Mouse (Mus musculus): ENCODE results near the gene Spint2. TPM values are rescaled to one million over a fixed set of nuclear protein-coding genes. Genes with fewer than 3 reads are reported as not detected.

Gene Spint2
- polyA plus RNA-seq, 1 experiment from 2014 or later, result 116 TPM

DNA sequence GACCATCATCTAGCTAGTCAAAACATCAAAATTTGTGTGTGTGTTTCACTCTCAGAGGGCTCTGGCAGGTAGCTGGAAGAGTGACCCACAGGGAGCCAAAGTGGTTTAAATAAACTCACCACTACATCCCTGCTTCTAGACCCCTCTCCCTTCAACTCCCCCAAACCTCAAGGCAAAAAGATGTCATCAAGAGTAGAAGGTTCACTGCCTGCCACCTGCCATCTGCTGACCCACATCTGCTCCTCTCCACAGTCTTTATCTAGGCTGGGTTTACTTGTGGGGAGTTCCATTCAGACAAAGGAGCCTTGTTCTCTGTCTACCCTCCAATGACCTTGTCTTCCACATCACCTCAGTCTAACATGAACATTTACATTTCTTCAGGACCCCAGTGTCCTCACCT lies 2.5 kb downstream of the Spint2 start:
- Histone ChIP-seq H3K27me3 (replicated peaks; ENCODE audit: control insufficient read depth, insufficient read depth, low read length) (peaks cover 26% of the 10 kb centered on the region), H3K4me1 (ENCODE audit: control insufficient read depth, insufficient read depth, low read length) (peaks cover 13% of the 10 kb centered on the region; the same call in 1 of the 2 replicates), H3K9ac (ENCODE audit: low read depth, low read length) (no peak overlapping the region), H3K4me2 (ENCODE audit: low read depth, low read length) (no peak overlapping the region), H3K27ac (replicated peaks; ENCODE audit: low read depth, low read length) (no peak overlapping the region), H3K36me3 (ENCODE audit: control insufficient read depth, insufficient read depth, low read length) (no peaks in the 10 kb centered on the region), H3K9me3 (ENCODE audit: control insufficient read depth, low read length) (no peaks in the 10 kb centered on the region), H3K4me3 (ENCODE audit: low read depth, low read length) (no peak overlapping the region)
- DNase-seq (ENCODE audit: low spot score), result no peak
- ATAC-seq (ENCODE audit: low read depth), result no peak

DNA sequence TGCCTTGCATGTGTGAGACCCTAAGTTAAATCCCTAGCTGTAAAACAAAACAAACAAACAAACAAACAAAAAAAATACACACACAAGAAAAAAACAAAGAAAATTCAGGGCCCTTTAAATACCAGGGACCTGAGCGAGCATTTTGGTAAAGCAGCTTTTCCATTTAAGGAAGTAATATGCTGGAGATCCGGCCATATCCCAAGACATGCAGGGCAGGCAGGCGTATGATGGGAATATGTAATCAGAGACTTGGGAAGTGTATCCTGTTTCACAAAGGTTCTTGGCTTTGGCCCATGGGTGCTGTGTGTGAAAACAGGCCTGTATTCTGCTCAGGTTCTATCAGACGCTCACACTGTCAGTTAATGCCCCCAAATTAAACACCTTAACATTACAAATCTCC lies 4.2 kb downstream of the Spint2 start:
- Histone ChIP-seq H3K9ac (ENCODE audit: low read depth, low read length) (no peak overlapping the region), H3K27ac (replicated peaks; ENCODE audit: low read depth, low read length) (no peak overlapping the region), H3K4me1 (ENCODE audit: control insufficient read depth, insufficient read depth, low read length) (peaks cover 13% of the 10 kb centered on the region; the same call in 1 of the 2 replicates), H3K4me3 (ENCODE audit: low read depth, low read length) (no peak overlapping the region), H3K36me3 (ENCODE audit: control insufficient read depth, insufficient read depth, low read length) (no peaks in the 10 kb centered on the region), H3K9me3 (ENCODE audit: control insufficient read depth, low read length) (no peaks in the 10 kb centered on the region), H3K27me3 (replicated peaks; ENCODE audit: control insufficient read depth, insufficient read depth, low read length) (peaks cover 22% of the 10 kb centered on the region), H3K4me2 (ENCODE audit: low read depth, low read length) (no peak overlapping the region)
- WGBS, result 71% methylated on average over 4 of the region's 4 CpGs
- no peak for ATAC-seq (ENCODE audit: low read depth)
- DNase-seq (ENCODE audit: low spot score), result no peak

DNA sequence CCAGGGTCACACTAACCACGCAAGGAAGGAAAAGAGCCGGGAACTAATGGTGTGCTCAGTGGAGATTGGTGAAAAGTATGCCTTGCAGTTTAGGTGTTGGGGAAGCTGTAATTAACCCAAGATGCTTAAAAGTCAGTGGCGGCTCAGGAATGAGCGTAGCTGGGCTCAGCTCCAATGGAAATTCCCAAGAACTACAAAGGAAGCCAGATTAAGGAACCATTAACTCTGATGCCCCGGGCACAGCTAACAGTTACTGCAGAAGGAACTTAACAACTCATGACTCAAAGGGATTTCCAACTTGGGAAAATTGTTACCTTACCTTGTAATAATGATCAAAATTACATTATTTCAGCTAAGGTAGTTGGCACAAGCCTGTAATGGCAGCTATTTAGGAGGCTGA lies 5.0 kb downstream of the Spint2 start:
- ATAC-seq (ENCODE audit: low read depth) (no peak), DNase-seq (ENCODE audit: low spot score) (no peak)
- WGBS, result 40% methylated on average over 5 of the region's 5 CpGs
- H3K27me3 ChIP-seq (replicated peaks; ENCODE audit: control insufficient read depth, insufficient read depth, low read length), result peaks cover 14% of the 10 kb centered on the region
- H3K4me3 ChIP-seq (ENCODE audit: low read depth, low read length), result no peak overlapping the region
- no peak overlapping the region for H3K4me2 ChIP-seq (ENCODE audit: low read depth, low read length)
- peaks cover 13% of the 10 kb centered on the region; the same call in 1 of the 2 replicates for H3K4me1 ChIP-seq (ENCODE audit: control insufficient read depth, insufficient read depth, low read length)
- no peak overlapping the region for H3K27ac ChIP-seq (replicated peaks; ENCODE audit: low read depth, low read length)
- H3K9me3 ChIP-seq (ENCODE audit: control insufficient read depth, low read length), result no peaks in the 10 kb centered on the region
- H3K9ac ChIP-seq (ENCODE audit: low read depth, low read length), result no peak overlapping the region
- no peaks in the 10 kb centered on the region for H3K36me3 ChIP-seq (ENCODE audit: control insufficient read depth, insufficient read depth, low read length)

DNA sequence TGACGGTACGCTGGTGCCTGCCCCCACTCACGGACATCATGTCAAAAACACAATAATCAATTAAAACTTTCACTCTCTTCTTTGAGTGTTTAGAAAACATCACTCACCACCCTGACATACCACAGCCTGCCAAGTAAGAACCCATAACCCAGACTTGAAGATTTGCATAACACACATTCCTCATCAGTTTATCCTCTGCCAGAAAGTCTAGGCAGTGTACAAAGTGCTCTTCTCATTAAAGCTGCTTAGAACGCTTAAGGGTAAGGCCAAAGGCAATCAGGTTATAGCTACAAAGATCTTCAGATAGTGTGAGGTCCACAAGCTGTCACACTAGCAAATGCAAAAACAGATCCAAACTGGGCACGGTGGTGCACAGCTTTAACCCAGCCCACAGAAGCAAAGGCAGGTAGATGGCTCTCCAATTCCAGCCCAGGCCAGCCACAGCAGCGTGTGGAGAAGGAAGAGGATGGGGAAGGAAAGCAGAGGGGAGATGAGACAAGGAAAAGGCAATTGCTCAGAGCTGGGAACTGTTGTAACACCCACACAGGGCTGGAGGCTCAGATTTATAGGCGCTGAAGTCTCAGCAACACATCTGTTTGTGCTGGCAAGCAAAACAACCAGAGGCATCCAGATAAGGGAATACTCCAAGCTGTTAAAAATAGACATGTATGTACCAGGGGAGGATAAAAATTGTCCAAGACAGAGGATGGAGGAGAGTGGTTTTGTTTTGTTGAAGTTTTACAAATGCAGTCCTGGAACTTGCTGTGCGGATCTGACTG lies 9.8 kb downstream of the Spint2 start:
- Histone ChIP-seq H3K4me3 (ENCODE audit: low read depth, low read length) (no peak overlapping the region), H3K27me3 (replicated peaks; ENCODE audit: control insufficient read depth, insufficient read depth, low read length) (no peaks in the 10 kb centered on the region), H3K27ac (replicated peaks; ENCODE audit: low read depth, low read length) (no peak overlapping the region; the same call in 1 of the 2 replicates), H3K4me2 (ENCODE audit: low read depth, low read length) (no peak overlapping the region), H3K9me3 (ENCODE audit: control insufficient read depth, low read length) (no peaks in the 10 kb centered on the region), H3K36me3 (ENCODE audit: control insufficient read depth, insufficient read depth, low read length) (no peaks in the 10 kb centered on the region), H3K9ac (ENCODE audit: low read depth, low read length) (no peak overlapping the region), H3K4me1 (ENCODE audit: control insufficient read depth, insufficient read depth, low read length) (0 out of 2 replicates have a peak, but pooled peaks cover 5% of the 10 kb centered on the region)
- WGBS, result 66% methylated on average over 8 of the region's 8 CpGs
- DNase-seq (ENCODE audit: low spot score), result no peak
- no peak for ATAC-seq (ENCODE audit: low read depth)

DNA sequence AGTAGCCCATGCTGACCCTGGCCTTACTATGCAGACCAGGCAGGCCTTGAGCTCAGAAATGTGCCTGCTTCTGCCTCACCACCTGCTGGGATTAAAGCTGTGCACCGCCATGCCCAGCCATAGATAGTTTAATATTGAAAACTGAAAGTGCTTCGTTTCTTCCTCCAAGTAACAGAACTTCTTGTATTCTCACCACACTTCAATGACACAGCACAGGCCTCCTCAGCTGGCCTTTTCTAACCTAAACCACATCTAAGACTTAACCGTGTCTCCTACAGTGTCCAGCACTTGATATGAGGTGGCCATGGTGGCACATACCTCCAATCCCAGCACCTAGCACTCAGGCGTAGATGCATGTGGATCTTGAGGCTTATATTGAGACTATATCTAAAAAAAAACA lies 11.3 kb downstream of the Spint2 start:
- H3K4me3 ChIP-seq (ENCODE audit: low read depth, low read length), result no peak overlapping the region
- no peaks in the 10 kb centered on the region for H3K9me3 ChIP-seq (ENCODE audit: control insufficient read depth, low read length)
- ATAC-seq (ENCODE audit: low read depth) (no peak), DNase-seq (ENCODE audit: low spot score) (no peak)
- H3K9ac ChIP-seq (ENCODE audit: low read depth, low read length), result no peak overlapping the region
- H3K36me3 ChIP-seq (ENCODE audit: control insufficient read depth, insufficient read depth, low read length), result no peaks in the 10 kb centered on the region
- H3K27me3 ChIP-seq (replicated peaks; ENCODE audit: control insufficient read depth, insufficient read depth, low read length), result no peaks in the 10 kb centered on the region
- no peak overlapping the region for H3K4me2 ChIP-seq (ENCODE audit: low read depth, low read length)
- 75% methylated on average over 4 of the region's 4 CpGs for WGBS
- no peaks in the 10 kb centered on the region for H3K4me1 ChIP-seq (ENCODE audit: control insufficient read depth, insufficient read depth, low read length)
- no peak overlapping the region for H3K27ac ChIP-seq (replicated peaks; ENCODE audit: low read depth, low read length)

DNA sequence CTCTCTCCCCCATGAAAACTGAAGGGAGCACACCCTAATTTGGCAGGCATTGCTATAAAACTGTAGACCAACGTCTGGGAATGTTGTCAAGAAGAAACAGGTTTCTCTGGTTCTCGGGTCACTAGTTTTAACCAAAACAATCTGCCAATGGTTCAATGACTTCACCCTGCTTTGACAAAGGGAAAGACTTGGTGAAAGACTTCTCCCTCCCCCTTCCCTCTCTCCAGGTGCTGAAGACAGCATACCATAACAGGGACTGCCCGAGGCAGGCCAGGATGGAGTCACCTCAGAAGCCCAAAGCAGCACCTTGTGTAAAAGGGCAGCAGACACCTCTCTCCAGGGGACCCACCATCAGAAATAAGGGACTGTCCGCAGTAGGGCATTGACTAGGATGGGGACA lies 14.8 kb downstream of the Spint2 start:
- peak; percentile 68 for ATAC-seq (ENCODE audit: low read depth)
- H3K4me3 ChIP-seq (ENCODE audit: low read depth, low read length), result no peak overlapping the region
- WGBS, result 31% methylated on average over 4 of the region's 4 CpGs
- DNase-seq (ENCODE audit: low spot score), result peak; percentile 76
- H3K27me3 ChIP-seq (replicated peaks; ENCODE audit: control insufficient read depth, insufficient read depth, low read length), result no peaks in the 10 kb centered on the region
- no peaks in the 10 kb centered on the region for H3K9me3 ChIP-seq (ENCODE audit: control insufficient read depth, low read length)
- no peaks in the 10 kb centered on the region for H3K36me3 ChIP-seq (ENCODE audit: control insufficient read depth, insufficient read depth, low read length)
- H3K4me2 ChIP-seq (ENCODE audit: low read depth, low read length), result no peak overlapping the region
- H3K9ac ChIP-seq (ENCODE audit: low read depth, low read length), result no peak overlapping the region
- H3K27ac ChIP-seq (replicated peaks; ENCODE audit: low read depth, low read length), result no peak overlapping the region
- no peaks in the 10 kb centered on the region for H3K4me1 ChIP-seq (ENCODE audit: control insufficient read depth, insufficient read depth, low read length)

DNA sequence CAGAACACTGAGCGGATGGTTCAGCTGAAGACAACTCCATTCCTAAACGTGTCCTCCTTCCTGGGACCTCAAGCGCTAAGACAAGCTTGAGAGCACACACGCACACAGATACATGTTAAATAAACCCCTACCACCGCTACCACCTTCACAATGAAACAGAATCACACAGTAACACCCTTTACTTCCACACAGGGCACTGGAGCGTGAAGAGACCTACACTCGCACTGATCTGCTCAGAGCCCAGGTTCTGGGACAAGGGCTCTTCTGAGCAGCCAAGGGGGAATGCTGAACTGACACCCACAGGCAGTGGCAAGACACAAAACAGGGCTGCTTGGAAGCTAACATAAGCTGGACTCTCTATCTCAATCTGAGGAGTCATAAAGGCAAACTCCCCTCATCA lies 16.1 kb downstream of the Spint2 start:
- no peaks in the 10 kb centered on the region for H3K4me1 ChIP-seq (ENCODE audit: control insufficient read depth, insufficient read depth, low read length)
- no peak overlapping the region for H3K9ac ChIP-seq (ENCODE audit: low read depth, low read length)
- H3K4me3 ChIP-seq (ENCODE audit: low read depth, low read length), result no peak overlapping the region
- no peak for ATAC-seq (ENCODE audit: low read depth)
- no peak for DNase-seq (ENCODE audit: low spot score)
- H3K27ac ChIP-seq (replicated peaks; ENCODE audit: low read depth, low read length), result no peak overlapping the region
- WGBS, result 63% methylated on average over 7 of the region's 7 CpGs
- H3K9me3 ChIP-seq (ENCODE audit: control insufficient read depth, low read length), result no peaks in the 10 kb centered on the region
- no peaks in the 10 kb centered on the region for H3K36me3 ChIP-seq (ENCODE audit: control insufficient read depth, insufficient read depth, low read length)
- H3K4me2 ChIP-seq (ENCODE audit: low read depth, low read length), result no peak overlapping the region
- no peaks in the 10 kb centered on the region for H3K27me3 ChIP-seq (replicated peaks; ENCODE audit: control insufficient read depth, insufficient read depth, low read length)

DNA sequence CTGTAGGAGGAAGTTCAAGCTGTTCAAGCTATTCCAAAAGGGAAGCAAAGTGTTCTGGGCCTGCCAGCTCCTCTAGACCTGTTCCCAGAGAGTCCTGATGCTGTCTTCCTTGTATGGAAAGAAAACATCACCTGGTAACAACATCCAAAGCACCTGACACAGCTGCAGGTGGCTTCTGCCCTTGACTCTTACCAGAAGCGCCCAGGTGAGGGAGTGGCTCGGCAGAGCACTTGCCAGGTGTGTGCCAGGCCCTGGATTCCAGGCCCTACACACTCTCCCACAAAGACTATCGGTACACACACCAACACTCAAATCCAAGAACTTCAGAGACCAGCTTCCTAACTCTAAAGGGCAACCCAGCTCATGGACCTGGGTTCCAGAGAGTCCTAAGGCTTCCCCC lies 17.9 kb downstream of the Spint2 start:
- H3K4me2 ChIP-seq (ENCODE audit: low read depth, low read length), result no peak overlapping the region
- H3K4me1 ChIP-seq (ENCODE audit: control insufficient read depth, insufficient read depth, low read length), result peaks cover 4% of the 10 kb centered on the region; the same call in 1 of the 2 replicates
- WGBS, result 84% methylated on average over 3 of the region's 3 CpGs
- ATAC-seq (ENCODE audit: low read depth), result no peak
- no peak overlapping the region for H3K9ac ChIP-seq (ENCODE audit: low read depth, low read length)
- no peaks in the 10 kb centered on the region for H3K9me3 ChIP-seq (ENCODE audit: control insufficient read depth, low read length)
- H3K4me3 ChIP-seq (ENCODE audit: low read depth, low read length), result no peak overlapping the region
- no peak overlapping the region for H3K27ac ChIP-seq (replicated peaks; ENCODE audit: low read depth, low read length)
- H3K27me3 ChIP-seq (replicated peaks; ENCODE audit: control insufficient read depth, insufficient read depth, low read length), result no peaks in the 10 kb centered on the region
- no peaks in the 10 kb centered on the region for H3K36me3 ChIP-seq (ENCODE audit: control insufficient read depth, insufficient read depth, low read length)
- no peak for DNase-seq (ENCODE audit: low spot score)

DNA sequence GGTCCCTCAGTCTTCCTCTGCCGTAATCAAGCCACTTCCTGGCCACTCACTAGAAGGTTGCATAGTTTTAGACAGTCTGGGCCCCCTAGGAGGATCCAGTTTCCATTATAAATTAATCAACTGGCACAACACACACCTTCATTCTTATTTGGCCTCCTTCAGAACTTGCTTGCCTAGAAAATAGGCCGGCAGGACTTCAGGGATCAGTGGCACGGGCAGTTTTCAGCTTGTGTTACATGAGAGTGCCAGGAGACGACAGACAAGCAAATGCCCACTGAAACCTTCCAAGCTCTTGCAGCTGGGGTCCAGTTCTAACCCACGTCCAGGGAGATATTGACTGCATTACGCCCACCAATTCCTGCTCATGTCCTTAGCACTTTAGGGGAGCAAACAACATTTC lies 19.6 kb downstream of the Spint2 start:
- 0 out of 2 replicates have a peak, but pooled peaks cover 4% of the 10 kb centered on the region for H3K36me3 ChIP-seq (ENCODE audit: control insufficient read depth, insufficient read depth, low read length)
- ATAC-seq (ENCODE audit: low read depth) (no peak), DNase-seq (ENCODE audit: low spot score) (no peak)
- no peaks in the 10 kb centered on the region for H3K9me3 ChIP-seq (ENCODE audit: control insufficient read depth, low read length)
- WGBS, result 52% methylated on average over 6 of the region's 6 CpGs
- H3K27ac ChIP-seq (replicated peaks; ENCODE audit: low read depth, low read length), result no peak overlapping the region
- no peaks in the 10 kb centered on the region for H3K27me3 ChIP-seq (replicated peaks; ENCODE audit: control insufficient read depth, insufficient read depth, low read length)
- H3K4me1 ChIP-seq (ENCODE audit: control insufficient read depth, insufficient read depth, low read length), result peaks cover 4% of the 10 kb centered on the region; the same call in 1 of the 2 replicates
- H3K9ac ChIP-seq (ENCODE audit: low read depth, low read length), result no peak overlapping the region
- H3K4me2 ChIP-seq (ENCODE audit: low read depth, low read length), result no peak overlapping the region
- no peak overlapping the region for H3K4me3 ChIP-seq (ENCODE audit: low read depth, low read length)

Data from embryonic facial prominence, embryonic 14.5 days (tissue).